Mouse (Mus musculus) effector memory CD4-positive, alpha-beta T cell, adult 7 months (primary cell): Measurements from ENCODE around the gene Gm11992. TPM values are rescaled to one million over a fixed set of nuclear protein-coding genes. Genes with fewer than 3 reads are reported as not detected.

Experiments
- polyA plus RNA-seq: library from polyadenylated mRNA; unstranded; fragments of 100-300 nt; shearing (Covaris generic); gene quantifications from one replicate; pipeline ENCODE4 v1.2.1, GENCODE M21; 2017

Gm11992 gene
- not detected for polyA plus RNA-seq

GRCm38 (mm10) chr11:9048011-9048702 is at the start of gene Gm11992:
Gene Gm11992, plus strand, starts transcription at chr11:9048594.

DNA sequence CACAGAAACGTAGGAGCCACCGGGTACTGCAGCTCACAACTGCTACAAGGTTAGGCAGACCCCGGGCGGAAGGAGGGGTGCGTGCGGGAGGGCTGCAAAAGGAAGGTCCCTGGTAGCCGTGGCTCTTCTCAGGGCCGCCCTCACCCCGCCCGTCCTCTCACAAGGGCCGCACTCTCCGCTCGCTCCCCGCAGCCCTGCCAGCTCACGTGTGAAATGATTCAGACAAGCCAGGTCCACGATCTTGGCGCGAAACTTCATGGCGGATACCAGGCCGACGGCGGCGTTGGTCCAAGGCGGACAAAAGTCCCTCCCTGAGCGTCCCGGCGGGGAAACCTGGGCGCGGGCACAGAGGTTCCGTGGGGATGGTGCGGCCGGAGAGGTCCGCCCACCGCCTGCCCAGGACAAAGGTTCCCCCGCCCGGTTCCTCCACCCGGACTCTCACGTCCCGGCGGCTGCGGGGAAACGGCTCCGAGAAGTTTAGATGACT is 37.5 kb upstream of the Gm11992 start, which contains the start of gene Hus1:
TSS of gene Hus1 (minus strand) at position 339 of the 487 bp plus-strand sequence.

GRCm38 (mm10) chr11:9048703-9049060 is 288 bp downstream of the Gm11992 start, which contains the start of gene Sun3:
Gene Sun3, minus strand, starts transcription at chr11:9048991.

DNA sequence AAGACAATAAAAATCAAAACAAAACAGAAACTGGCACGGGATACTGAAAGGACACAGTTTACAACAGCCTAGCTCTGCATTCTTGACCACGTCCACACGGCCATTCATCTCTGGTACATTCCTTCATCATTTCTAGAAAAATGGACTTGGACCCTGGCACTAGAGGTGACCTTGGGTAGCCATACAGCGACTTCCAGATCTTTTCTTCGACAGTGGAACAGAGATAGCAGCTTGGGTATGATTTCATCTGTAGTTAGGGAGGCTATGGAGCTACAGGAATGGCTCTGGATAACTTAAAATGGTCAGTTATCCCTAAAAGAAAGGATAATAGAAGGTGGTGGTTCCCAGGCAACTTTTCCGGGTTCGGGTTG is 69.6 kb downstream of the Gm11992 start, which contains the start of gene Upp1:
TSS of gene Upp1 (plus strand) at position 54 of the 371 bp plus-strand sequence.

Other genes with a start within 250 kb of the Gm11992 start
- gene Pkd1l1, start 75.3 kb upstream of the Gm11992 start, polyA plus RNA-seq, result 0.82 TPM
- 7.7 TPM for gene Hus1, start 37.4 kb upstream of the Gm11992 start, polyA plus RNA-seq
- not detected for gene Sun3, start 397 bp downstream of the Gm11992 start, polyA plus RNA-seq
- gene Upp1, start 69.5 kb downstream of the Gm11992 start, polyA plus RNA-seq, result not detected
- 0.12 TPM for gene Abca13, start 143.3 kb downstream of the Gm11992 start, polyA plus RNA-seq